In genomic region chr11:106665841-106666240, GRCm38 (mm10) we compare ENCODE assay signal across 18 mouse cellular contexts. TPM values are rescaled to one million over a fixed set of nuclear protein-coding genes. Genes with fewer than 3 reads are reported as not detected.
A peak's percentile ranks its signal among the peaks of the same experiment; 100 is the strongest.
DNase-seq lines count a peak whose midpoint lies in the region; ATAC-seq and TF ChIP-seq lines count a peak whose summit lies in the region.
"Had no signal": no experiment of that assay in that cellular context is flagged by ENCODE, and none has a peak within 500 bp of the region (broad histone marks: within the 10 kb centered on the region; RNA-seq: fewer than 3 reads in every experiment).

No protein-coding gene starts in this region.

- in situ Hi-C loops in CH12.LX (cut with MboI; ENCODE audit: low pct_ligation_motif_present, low pct_unique_long_range_greater_than_20kb, low sequenced_read_pairs): no loop called here

- no peak for ATAC-seq in kidney, embryonic 16.5 days (ENCODE audit: low FRiP score, low TSS enrichment)
- no peak for ATAC-seq in erythroblast, adult 5-6 weeks (replicated peaks; ENCODE audit: low FRiP score, poor library complexity, severe bottlenecking)
- ATAC-seq: forebrain, embryonic 15.5 days had no signal

- peak overlapping the region; percentile 31; the same call in 1 of the 2 replicates for H3K27ac ChIP-seq in kidney, embryonic 16.5 days (ENCODE audit: low read length)
- peak overlapping the region; percentile 0; the same call in 1 of the 2 replicates for H3K27ac ChIP-seq in CH12.LX (ENCODE audit: insufficient read depth, low read depth)
- H3K27ac ChIP-seq: forebrain, embryonic 15.5 days; hindbrain, embryonic 15.5 days; left cerebral cortex, adult 2 months; liver, embryonic 13.5 days; neural tube, embryonic 15.5 days had no signal

- WGBS in kidney, embryonic 16.5 days: 76% methylated on average over 2 of the region's 2 CpGs

- no peak overlapping the region for H3K4me3 ChIP-seq in kidney, embryonic 16.5 days (ENCODE audit: low read length)
- no peak overlapping the region for H3K4me3 ChIP-seq in CH12.LX (replicated peaks in 1 of 3; ENCODE audit: low read depth in 2 of 3, low read length in 2 of 3, poor library complexity in 1 of 3)
- H3K4me3 ChIP-seq: forebrain, embryonic 15.5 days; hindbrain, embryonic 15.5 days; left cerebral cortex, adult 2 months; liver, embryonic 13.5 days; neural tube, embryonic 15.5 days had no signal

- peaks cover 5% of the 10 kb centered on the region for H3K4me1 ChIP-seq in kidney, embryonic 16.5 days (ENCODE audit: insufficient read depth, low read length)
- peaks cover 42 to 87% of the 10 kb centered on the region in 2 experiments for H3K4me1 ChIP-seq in CH12.LX (ENCODE audit: control insufficient read depth in 1 of 2, insufficient read depth in 2 of 2)

- H3K9me3 ChIP-seq in kidney, embryonic 16.5 days (ENCODE audit: low read length): no peaks in the 10 kb centered on the region
- H3K9me3 ChIP-seq in CH12.LX (replicated peaks; ENCODE audit: low read length): no peaks in the 10 kb centered on the region
- H3K9me3 ChIP-seq: forebrain, embryonic 15.5 days; hindbrain, embryonic 15.5 days; liver, embryonic 13.5 days; neural tube, embryonic 15.5 days had no signal

- no peak overlapping the region for H3K9ac ChIP-seq in kidney, embryonic 16.5 days (replicated peaks; ENCODE audit: low read length)
- H3K9ac ChIP-seq in CH12.LX (ENCODE audit: insufficient read depth, low read depth): 0 out of 2 replicates have a peak overlapping the region, but pooled peaks have one; percentile 5
- H3K9ac ChIP-seq: forebrain, embryonic 15.5 days; hindbrain, embryonic 15.5 days; liver, embryonic 13.5 days; neural tube, embryonic 15.5 days had no signal

- no peaks in the 10 kb centered on the region for H3K79me2 ChIP-seq in CH12.LX (replicated peaks; ENCODE audit: control insufficient read depth, extremely low read depth, insufficient read depth, poor library complexity, severe bottlenecking)

- TF ChIP-seq CTCF in CH12.LX (conservative IDR thresholded peaks at IDR 0.05 in 1 of 2, IDR thresholded peaks at IDR 0.05 in 1 of 2; ENCODE audit: low read depth in 2 of 2, low read length in 2 of 2): no peak

- no peak for TF ChIP-seq POLR2A in CH12.LX (IDR thresholded peaks at IDR 0.05; ENCODE audit: low read depth, low read length)

- no peaks in the 10 kb centered on the region for H3K36me3 ChIP-seq in kidney, embryonic 16.5 days (ENCODE audit: insufficient read depth, low read length)
- H3K36me3 ChIP-seq in CH12.LX (replicated peaks in 1 of 2; ENCODE audit: control insufficient read depth in 1 of 2, insufficient read depth in 1 of 2, low read length in 1 of 2): peaks cover 7 to 24% of the 10 kb centered on the region in 2 experiments
- H3K36me3 ChIP-seq: forebrain, embryonic 15.5 days; hindbrain, embryonic 15.5 days; liver, embryonic 13.5 days; neural tube, embryonic 15.5 days had no signal

- no peak overlapping the region for H3K4me2 ChIP-seq in kidney, embryonic 16.5 days (replicated peaks; ENCODE audit: low read depth, low read length)
- no peak overlapping the region for H3K4me2 ChIP-seq in CH12.LX (ENCODE audit: insufficient read depth, low read depth, poor library complexity, severe bottlenecking)
- H3K4me2 ChIP-seq: forebrain, embryonic 15.5 days; hindbrain, embryonic 15.5 days; liver, embryonic 13.5 days; midbrain, embryonic 11.5 days; neural tube, embryonic 15.5 days had no signal

- no peak for TF ChIP-seq EP300 in CH12.LX (IDR thresholded peaks at IDR 0.05; ENCODE audit: low read length)

- H3K27me3 ChIP-seq in kidney, embryonic 16.5 days (ENCODE audit: insufficient read depth, low read length): no peaks in the 10 kb centered on the region
- no peaks in the 10 kb centered on the region for H3K27me3 ChIP-seq in CH12.LX (replicated peaks)
- H3K27me3 ChIP-seq: forebrain, embryonic 15.5 days; hindbrain, embryonic 15.5 days; liver, embryonic 13.5 days; neural tube, embryonic 15.5 days had no signal

- peak; percentile 87 for DNase-seq in heart, adult 11 months
- no peak for DNase-seq in heart, postnatal 4 days
- DNase-seq in kidney, postnatal 14 days: no peak
- no peak for DNase-seq in CH12.LX (ENCODE audit: extremely low read depth)
- peak; percentile 59 for DNase-seq in naive thymus-derived CD4-positive, alpha-beta T cell, adult 2 months (ENCODE audit: low read depth)
- no peak for DNase-seq in cerebellum, adult 9-11 months
- DNase-seq: cerebellum, adult 2 months; heart, postnatal 10 days; kidney, adult 18-20 months; liver, embryonic 13.5 days; retina, postnatal 1 day had no signal

- dilution Hi-C loops in CH12.LX (cut with MboI; ENCODE audit: extremely low pct_ligation_motif_present, extremely low pct_unique_long_range_greater_than_20kb, low sequenced_read_pairs): no loop called here

- no peak for TF ChIP-seq RAD21 in CH12.LX (IDR thresholded peaks at IDR 0.05; ENCODE audit: low read depth, low read length)

TF ChIP-seq in CH12.LX, 34 proteins besides CTCF, POLR2A, EP300 and RAD21:
- TF ChIP-seq MXI1 (IDR thresholded peaks at IDR 0.05; ENCODE audit: low read depth, low read length): no peak
- no peak for TF ChIP-seq KAT2A (IDR thresholded peaks at IDR 0.05; ENCODE audit: insufficient replicate concordance, low read length)
- no peak for TF ChIP-seq UBTF (IDR thresholded peaks at IDR 0.05; ENCODE audit: low read depth, low read length)
- no peak for TF ChIP-seq SMC3 (IDR thresholded peaks at IDR 0.05; ENCODE audit: low read depth, low read length)

RNA-seq across cellular contexts. Expression of gene Tex2, which starts 52.6 kb away (rescaled TPM):
- 10 to 100 TPM; 37.6 to 45.2 TPM for total RNA-seq in heart, postnatal 4 days (2021)
- polyA plus RNA-seq in kidney, embryonic 16.5 days (2015; fragmentation: Nextera tagmentation; extraction: Ambion mirVana): 9.6 and 10.3 TPM in 2 replicates
- total RNA-seq in CH12.LX (2012; rRNA removed) (5.0 and 6.2 TPM in 2 replicates), CH12.LX (2014; rRNA removed) (3.9 and 4.5 TPM in 2 replicates)
- 3.9 and 4.0 TPM in 2 replicates for polyA plus RNA-seq in CH12.LX (2012; ENCODE audit: insufficient read length, low read depth)
- 8.6 and 10.0 TPM in 2 replicates for total RNA-seq in erythroblast, adult 5-6 weeks (2015; ENCODE audit: low replicate concordance)
- 17.5 and 18.0 TPM in 2 replicates for total RNA-seq in erythroblast, adult 5-6 weeks (2017; ENCODE audit: low replicate concordance)

Comparison
In these comparisons a context has a peak if more than half of its experiments do, and no peak if none do; other contexts are left out.
1. DNase-seq: peak in heart, adult 11 months (single experiment) and naive thymus-derived CD4-positive, alpha-beta T cell, adult 2 months (single experiment); none in heart, postnatal 4 days (single experiment), kidney, postnatal 14 days (single experiment), CH12.LX (single experiment) and cerebellum, adult 9-11 months (single experiment).